Mouse (Mus musculus) adrenal gland, postnatal 36 days (tissue): ENCODE data around the gene Slc46a2. TPM values are rescaled to one million over a fixed set of nuclear protein-coding genes. Genes with fewer than 3 reads are reported as not detected.

ENCODE experiments used
- DNase-seq, 2 experiments: peaks; one replicate each; pipeline ENCODE4 v3.0.0; 2021; ENCODE audit warnings: mixed read lengths in 1 of 2
- total RNA-seq, 2 experiments: library from RNA; stranded (reverse); gene quantifications; 2 replicates each; pipeline ENCODE4 v1.2.3; 2021

The Slc46a2 gene
- total RNA-seq, 2 experiments from 2014 or later = not detected

DNA sequence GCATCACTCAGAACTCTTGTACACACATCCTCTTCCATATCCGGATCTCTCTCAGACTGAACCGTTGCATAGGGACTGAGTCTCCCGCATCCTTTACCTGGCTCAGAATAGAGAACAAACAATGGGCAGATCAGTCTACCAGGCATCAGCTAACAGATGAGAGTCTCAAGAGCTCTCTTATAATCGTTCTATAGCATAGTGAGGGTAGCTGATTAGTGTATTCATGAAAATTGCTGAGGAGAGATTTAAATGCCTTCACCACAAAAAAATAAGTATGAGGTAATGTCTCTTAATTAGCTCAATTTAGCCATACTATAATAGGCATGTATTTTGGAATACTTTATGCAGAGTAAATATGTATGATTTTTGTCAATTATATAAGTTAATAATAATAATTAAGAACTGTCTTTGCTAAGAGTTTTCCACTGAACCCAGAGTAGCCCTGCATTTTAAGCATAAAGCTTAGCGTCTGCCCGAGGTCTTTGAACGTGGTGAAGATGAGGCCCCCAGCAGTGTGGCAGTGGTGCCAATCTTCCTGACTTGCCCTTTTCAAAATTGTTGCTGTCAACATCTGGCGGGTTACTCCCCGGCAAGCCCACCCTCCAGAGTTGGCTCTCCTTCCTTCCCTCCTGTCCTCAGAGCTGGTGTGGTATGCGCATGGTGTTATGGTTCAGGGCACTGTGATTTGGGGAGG lies 23.0 kb downstream of the Slc46a2 start:
- DNase-seq = no peak

DNA sequence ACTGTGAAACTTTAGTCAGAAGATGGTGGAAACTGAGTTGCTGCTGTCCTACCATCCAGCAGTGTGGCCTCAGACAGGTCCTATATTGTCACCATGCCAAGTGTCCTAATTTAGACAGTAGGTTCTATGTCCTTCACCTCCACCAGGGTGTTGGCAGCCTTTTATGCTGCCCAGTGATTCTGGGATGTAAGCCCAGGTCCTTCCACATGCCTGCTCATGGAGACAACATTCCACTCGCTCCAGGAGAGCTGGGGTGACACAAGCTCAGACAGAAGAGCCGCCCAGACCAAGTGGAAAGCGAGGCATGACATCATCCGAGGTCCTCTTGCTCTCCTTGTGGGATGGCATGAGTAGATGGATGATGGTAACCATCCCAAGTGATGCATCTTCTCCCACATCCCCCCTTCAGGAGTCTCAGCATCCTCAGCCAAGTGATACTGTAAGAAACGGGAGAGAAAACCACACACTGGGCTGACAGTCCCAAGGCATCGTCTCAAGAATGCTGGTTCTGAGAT lies 24.7 kb downstream of the Slc46a2 start:
- no peak for DNase-seq

DNA sequence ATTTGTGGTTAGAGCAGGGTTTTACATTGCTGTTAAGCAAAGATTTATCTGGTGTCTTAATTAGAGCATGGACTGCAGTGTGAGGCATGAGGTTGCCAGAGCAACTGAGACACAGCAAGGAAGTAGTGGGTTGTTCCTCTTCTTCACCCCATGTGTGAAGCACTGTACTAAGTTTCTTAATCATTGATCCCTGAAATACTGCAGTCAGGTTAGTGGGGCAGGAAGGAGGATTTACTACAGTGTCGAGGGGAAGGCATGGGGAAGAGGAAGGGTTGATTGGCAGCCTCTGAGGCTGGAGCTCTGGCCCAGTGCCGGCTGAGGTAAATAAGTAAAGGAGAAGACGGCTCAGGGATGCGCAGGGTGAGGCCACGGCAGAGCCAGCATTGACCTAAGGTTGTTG lies 26.8 kb downstream of the Slc46a2 start:
- DNase-seq = no peak

DNA sequence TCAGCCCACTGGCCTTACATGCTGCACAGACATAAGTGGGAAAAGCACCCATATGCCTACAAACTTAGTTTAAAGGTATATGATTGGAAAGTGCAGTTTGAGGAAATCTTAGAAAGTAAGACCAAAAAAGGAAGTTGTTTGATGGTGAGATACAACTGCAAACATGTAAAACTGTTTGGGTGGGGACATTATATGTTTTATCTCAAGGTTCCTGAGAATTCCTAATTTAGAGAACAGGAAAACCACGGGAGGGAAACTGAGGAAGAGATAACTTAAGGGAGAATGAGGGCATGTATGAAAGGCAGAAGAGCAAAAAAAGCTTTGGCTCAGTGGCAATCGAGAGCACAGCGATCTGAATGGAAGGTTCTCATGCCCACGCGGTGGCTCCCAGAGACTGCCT lies 27.8 kb downstream of the Slc46a2 start:
- no peak for DNase-seq

DNA sequence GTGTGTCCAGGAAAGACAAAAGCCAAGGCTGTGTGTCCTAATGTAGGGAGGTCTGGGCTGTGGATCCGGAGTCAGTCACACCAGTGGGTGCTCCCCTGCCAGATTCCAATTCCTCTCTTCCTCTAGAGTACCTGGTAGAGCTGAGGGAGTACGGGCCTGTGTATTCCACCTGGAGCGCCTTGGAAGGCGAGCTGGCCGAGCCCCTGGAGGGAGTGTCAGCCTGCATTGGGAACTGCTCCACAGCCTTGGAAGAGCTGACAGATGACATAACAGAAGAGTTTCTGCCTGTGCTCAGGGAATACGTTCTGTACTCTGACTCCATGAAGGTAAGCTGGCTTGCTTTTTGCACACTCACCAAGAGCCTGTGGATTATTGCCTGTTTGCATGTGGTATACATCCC lies 28.6 kb downstream of the Slc46a2 start:
- no peak for DNase-seq

DNA sequence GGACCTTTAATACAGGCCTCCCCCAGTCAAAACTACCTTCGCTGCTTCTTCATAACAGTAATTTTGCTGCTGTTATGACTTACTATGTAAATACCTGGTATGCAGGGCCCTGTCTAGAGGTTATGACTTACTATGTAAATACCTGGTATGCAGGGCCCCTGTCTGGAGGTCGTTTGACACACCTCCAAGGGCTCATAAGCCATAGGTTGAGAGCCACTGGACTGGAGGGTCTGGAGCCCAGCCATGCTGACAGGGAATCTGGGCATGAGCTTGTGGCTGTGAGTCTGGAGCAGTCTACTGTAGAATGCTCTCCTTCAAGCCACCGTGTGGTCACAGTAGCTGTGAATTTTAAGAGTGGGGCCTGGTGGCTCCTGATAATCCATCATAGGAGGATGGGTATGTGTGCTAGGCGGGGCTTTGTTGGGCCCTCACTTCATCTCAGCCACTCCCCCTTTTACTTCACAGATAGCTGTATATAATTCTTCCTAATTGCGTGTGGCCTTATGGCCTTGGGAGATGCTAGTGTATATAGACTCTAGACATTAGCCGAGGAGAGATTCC lies 30.6 kb downstream of the Slc46a2 start:
- DNase-seq = no peak

DNA sequence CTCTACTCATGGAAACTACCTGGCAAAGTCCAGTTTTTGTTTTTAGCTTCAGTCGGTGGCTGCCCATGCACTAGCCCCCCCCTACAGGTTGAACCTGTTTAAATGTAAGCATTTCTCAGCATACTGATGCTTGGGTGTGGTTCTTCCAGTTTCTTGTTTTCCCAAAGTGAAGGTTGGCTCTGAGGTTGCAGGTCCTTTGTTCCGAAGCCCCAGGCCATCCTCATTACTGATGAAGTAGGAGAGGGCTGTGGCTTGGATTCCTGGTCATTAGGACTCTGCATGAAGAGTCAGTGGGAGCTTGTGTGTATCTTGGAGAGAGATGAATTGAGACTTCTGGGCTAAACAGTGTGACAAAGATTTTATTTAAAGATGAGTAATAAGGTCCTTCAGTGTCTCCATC lies 33.6 kb downstream of the Slc46a2 start:
- no peak for DNase-seq

DNA sequence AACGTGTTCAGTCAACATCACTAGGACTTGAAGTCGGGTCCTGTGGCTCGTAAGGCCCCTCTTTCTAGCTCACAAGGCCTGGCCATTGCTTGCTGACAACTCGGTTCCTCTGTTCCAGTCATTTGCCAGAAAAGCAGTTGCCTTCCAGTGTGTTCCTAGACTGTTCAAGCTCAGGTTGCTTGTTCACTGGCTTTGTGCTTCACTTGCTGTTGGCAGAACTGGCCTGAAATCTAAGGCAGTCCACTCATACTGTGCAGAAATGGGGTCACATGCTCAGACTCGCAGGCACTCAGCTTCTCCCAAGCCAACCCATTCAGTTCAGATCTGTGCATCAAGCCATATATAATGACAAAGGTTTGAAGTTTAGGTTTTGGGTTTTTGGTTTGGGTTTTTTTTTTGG lies 34.1 kb downstream of the Slc46a2 start:
- no peak for DNase-seq

DNA sequence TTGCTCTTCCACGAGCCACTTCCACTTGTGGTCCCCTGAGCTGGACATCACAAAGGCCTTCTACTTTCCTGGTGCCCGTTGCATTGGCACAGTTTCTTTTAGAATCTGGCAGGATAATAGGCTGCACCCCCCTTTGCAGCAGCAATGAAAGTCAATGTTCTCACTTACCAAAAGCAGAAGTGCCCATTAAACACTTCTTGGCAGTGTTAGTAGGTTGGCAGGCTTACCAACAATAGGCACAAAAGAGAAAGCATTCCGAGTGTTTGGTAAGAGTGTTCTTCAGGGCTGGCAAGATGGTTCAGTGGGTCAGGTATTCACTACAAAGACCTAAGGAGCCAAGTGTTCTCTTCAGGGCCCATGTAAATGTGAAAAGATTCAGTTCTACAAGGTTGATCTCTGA lies 35.4 kb downstream of the Slc46a2 start:
- DNase-seq = no peak

DNA sequence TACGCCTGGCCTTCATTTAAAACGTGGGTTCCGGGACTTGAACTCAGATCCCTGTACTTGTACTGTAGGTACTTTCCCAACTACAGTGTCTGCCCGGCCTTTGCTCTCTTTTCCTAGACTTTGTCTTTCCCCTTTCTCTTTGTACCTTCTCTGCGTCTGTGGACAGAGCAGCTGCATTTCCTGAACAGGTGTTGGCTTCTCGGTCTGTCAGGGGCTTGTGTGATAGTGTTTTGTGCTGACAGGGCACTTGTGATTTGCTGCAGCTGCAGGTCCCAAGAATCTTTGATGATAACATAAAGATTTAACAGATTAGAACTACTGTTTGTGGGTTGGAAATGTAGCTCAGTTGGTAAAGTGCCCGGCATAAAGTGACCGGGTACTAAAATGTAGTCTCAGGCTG lies 36.3 kb downstream of the Slc46a2 start:
- DNase-seq = no peak

DNA sequence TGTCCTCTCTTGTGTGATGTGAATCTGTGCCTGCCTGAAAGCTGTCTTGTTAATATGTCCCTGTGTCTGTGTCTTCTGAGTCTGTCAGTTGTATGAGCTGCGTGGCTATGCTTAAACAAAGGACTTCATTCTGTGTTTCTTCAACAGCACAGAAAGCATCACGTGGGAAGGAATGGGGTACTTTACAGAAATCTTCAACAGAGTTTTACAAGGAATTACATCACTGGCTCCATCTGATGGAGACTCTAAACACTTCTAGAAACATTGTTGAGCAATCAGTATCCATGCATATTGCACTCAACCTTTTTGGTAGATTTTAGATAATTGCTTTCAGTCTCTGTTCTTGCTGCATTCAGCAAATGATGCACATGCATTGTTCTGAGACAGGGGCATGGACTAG lies 37.8 kb downstream of the Slc46a2 start:
- DNase-seq = no peak

DNA sequence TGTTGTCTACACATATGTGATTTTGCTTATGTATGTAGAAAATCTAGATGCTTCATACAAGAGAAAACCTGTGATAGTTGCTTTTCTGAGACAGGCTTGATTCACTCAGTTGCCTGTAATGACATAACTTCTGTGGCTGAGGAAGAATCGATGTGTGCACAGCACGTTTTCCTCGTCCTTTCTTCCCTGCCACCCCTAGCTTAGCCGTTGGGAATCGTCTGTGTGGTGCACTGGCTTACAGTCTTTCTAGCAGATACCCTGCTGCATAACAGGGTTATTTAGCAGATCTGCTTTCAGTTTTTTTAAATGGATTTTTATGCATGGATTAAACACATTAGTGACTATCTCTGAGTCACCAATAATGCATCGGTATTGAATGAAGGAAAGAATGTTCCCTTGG lies 38.3 kb downstream of the Slc46a2 start:
- no peak for DNase-seq

DNA sequence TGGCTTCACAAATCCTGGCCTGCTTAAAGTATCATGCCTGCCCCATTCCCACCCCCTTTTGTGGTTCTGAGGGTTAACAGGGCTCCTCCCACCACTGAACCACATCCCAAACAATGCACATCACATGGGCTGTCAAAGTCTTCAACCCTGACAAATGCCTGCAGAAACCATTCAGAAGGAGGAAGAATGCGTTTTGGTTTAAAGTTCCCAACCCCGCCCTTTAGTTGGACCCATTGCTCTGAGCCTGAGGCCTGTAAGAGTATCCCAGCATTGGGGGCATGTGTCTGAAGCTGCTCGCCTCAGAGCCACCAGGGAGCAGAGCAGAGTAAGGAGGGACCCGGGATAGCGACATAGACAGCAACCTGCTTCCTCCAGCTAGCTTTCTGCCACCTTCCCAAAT lies 41.0 kb downstream of the Slc46a2 start:
- no peak for DNase-seq

DNA sequence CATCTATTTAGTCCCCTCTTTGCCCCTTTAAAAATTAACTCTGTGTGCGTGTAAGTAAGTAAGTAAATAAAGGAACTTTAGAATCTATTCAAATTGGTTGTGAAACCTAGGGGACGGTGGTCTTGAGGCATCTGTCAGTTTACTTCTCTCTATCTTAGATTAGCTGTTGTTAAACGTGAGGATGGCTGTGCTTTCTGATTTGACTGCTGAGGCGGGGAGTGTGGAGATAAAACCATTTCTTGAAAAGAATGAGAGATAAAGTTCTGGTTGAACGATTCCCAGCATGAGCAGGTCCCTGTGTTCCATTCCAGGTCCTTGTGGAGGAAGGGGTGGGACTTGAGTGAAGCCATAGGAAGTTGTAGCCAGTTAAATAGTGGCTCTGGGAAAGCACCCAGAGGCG lies 41.6 kb downstream of the Slc46a2 start:
- DNase-seq = no peak

DNA sequence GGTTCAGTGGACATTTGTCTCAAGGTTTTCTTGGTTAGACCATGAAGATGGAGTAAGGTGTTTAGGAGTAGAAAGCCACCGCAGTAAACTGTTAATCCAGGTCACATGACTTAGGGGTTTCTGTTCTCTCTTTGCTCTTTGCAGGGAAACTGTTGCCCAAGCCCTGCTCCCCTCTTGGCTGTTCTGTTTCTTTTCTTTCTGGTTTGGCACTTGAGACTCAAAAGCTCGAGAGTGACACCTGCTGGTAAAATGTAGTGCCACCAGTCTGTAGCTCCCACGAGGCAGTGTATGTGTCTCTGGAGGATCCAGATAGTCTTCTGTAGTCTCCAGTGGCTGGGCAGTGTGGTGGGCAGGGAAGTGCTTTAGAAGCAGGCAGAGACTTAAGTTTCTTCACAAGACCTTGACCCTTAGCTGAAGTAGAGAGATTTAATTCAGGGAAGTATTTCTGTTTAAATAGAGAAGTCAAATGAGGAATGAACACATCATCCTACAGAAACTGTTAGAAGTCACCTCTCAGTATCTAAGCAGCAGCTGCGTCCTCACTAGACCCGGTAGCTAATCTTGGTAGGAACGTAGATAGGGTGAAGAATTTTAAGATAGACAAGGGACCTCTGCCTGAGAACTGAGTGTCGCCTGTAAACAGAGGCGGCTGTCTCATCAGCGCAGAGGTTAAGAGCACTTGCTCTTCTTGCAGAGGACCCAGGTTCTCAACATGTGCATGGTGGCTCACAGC lies 43.8 kb downstream of the Slc46a2 start:
- DNase-seq = peak; percentile 67 to 75

DNA sequence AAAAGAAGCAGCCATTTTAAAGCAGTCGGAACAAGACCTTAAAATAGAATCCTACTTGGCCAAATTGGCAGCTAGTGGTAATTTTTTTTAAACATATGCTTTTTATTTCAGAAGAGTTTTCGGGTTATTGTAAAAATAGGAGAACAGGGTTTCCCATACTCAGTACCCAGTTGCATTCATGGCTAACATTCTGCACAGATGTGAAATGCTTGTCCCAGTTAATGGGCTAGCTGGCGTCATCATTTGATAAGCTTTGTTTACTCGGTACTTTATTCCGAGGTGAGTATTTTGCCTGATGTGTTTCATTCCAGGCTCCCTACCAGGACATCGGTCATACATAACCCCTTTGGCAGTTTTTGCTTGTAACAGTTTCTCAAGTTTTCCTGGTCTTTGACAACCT lies 44.4 kb downstream of the Slc46a2 start:
- no peak for DNase-seq

DNA sequence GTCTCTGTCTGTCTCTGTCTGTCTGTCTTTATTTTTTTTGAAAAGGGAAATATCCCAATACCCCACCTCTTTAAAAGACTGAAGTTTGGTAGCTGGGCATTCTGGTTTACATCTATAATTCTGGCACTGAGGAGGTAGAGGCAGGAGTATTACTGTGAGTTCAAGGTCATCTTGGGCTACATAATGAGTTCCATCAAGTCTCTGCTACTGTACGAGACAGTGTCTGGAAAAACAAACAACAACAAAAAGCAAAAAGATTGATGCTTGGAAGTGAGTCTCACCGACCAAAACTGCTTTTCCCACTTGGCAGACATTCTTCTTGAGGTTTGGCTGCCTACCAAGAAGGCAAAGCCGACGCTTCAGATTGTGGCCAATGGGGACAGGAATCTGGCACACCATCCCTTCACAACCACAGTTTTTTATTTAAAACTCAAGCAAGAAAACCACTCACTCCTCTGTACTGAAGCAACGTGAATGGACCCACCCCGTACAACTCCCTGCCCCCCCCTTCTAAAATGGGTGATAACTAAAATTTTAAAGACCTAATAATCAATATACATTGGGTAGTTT lies 45.3 kb downstream of the Slc46a2 start:
- DNase-seq = peak; percentile 55 to 64

DNA sequence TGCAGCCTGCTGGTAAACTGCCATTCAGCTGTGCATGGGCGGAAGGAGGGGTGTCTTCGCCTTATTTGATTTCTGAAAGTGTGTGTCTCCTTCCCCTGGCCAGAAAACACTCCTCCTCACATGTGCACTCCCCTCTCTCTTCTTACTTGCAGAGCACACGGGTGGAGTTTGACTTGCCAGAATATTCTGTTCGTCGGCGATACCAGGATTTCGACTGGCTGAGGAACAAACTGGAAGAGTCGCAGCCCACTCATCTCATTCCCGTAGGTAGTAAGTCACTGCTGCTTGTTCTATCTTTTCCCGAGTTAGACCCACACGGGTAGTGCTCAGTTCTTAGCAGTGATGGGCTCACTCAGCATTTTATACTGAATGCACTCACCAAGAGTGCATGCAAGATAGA lies 46.8 kb downstream of the Slc46a2 start:
- DNase-seq = no peak

DNA sequence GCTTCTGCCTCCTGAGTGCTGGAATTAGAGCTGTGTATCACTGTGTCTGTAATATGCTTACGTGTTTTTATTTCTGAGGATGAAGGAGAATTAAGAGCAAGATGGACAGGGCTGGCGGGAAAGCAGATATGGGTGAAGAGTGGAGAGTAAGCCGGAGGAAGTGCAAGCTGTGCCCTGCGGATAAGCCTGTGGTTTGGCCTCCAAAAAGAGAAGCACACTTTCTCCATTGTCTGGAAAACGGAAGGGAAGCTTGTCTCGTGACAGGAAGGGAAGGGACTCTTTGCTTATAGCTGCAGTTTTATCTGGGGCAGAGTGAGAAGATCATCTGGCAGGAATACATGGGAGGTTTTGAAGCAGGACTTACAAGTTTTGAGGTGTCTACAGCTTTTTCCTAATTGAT lies 51.0 kb downstream of the Slc46a2 start:
- peak in 1 of 2 experiments; percentile 12 for DNase-seq

DNA sequence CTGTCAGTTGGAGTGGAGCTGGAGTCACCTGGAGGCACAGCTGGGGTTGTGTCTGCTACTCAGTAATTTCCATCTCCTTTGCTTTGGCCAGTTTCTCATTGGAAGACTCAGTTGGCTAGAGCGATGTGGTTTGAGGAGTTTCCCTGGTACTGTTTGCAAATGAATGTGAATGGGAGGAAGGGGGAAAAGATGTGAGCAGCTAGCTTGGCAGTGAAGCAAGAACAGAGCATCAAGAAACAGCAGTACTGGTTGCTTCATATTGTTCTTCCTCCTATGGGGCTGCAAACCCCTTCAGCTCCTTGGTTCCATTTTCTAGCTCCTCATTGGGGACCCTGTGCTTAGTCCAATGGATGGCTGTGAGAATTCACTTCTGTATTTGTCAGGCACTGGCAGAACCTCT lies 52.5 kb downstream of the Slc46a2 start:
- DNase-seq = no peak

DNA sequence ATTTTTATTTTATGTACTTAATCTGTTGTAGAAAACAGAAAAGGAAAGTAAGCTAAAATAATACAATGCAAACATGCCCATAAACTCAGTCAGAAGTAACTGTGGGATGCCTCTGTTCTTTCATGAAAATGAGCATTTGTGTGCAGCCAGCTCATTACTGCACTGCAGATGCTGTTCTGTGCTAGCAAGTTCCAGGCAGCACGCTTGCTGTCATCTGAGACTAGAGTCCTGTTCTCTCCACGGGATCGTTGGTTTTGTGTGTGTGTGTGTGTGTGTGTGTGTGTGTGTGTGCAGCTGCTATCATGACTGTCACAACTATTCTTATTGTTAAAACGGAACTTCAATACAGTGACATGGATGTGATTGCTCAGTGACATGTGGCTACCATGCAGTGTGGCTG lies 53.0 kb downstream of the Slc46a2 start:
- no peak for DNase-seq

DNA sequence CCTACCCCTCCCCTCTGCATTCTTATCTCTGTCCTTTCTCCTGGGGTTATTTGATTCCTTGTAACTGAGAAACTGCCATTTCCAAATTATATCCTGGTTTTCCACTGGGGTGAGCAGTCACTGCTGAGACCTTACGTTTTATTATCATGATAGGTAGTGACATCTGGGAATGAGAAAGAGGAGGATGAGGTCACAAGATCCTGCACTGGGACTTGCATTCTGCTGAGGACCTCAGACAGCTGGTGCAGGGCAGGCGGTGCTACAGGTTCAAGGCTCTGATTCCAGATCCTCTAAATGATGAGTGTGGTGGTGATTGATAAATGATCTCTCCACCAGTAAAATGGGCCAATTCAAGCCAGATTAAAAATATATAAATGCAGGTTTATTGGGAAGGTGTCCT lies 54.4 kb downstream of the Slc46a2 start:
- DNase-seq = no peak
